Mouse (Mus musculus): Measurements from ENCODE around the gene Gata3. TPM values are rescaled to one million over a fixed set of nuclear protein-coding genes. Genes with fewer than 3 reads are reported as not detected.

Gata3 gene
- polyA plus RNA-seq, 1 experiment from 2014 or later, result 16.0 TPM

DNA sequence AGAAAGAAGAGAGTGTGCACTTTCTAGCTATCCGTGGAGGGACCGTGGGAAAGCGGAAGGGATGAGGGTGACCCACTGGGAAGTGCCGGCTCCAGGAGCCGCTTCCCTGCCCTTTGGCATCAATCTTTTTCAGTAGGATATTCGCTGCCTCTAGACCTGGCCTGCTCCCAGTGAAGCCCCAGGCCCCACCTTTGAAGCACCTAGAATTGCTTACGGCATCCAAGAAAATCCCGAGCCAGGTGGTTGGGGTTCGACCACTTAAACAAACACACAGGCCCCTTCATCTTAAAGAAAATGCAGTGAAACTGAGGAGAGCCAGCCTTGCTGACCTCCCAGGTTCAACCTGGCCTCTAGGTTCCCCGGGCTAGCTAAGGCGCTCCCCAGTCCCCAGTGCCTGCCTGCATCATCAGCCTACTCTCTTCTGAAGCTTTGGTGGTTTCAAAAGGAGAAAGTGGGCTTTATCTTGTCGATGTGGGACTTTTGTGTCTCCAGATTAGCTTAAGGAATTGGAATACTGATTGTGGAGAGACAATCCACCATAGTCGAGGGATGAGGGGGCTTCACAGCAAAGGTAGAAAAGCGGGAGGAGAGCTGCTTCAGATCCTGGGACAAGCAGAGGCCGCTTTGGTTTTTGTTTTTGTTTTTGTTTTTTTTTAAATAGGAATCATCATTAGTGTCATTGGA is 5.2 kb downstream of the Gata3 start:
- Histone ChIP-seq H3K9me3 (replicated peaks) (no peaks in the 10 kb centered on the region), H3K9ac (replicated peaks) (no peak overlapping the region), H3K4me2 (no peak overlapping the region), H3K27ac (replicated peaks) (no peak overlapping the region), H3K27me3 (replicated peaks) (peaks cover 83% of the 10 kb centered on the region), H3K36me3 (no peaks in the 10 kb centered on the region), H3K4me1 (peaks cover 26% of the 10 kb centered on the region), H3K4me3 (replicated peaks) (no peak overlapping the region)
- WGBS, result 3% methylated on average over 15 of the region's 15 CpGs
- no peak for ATAC-seq (ENCODE audit: low FRiP score)

DNA sequence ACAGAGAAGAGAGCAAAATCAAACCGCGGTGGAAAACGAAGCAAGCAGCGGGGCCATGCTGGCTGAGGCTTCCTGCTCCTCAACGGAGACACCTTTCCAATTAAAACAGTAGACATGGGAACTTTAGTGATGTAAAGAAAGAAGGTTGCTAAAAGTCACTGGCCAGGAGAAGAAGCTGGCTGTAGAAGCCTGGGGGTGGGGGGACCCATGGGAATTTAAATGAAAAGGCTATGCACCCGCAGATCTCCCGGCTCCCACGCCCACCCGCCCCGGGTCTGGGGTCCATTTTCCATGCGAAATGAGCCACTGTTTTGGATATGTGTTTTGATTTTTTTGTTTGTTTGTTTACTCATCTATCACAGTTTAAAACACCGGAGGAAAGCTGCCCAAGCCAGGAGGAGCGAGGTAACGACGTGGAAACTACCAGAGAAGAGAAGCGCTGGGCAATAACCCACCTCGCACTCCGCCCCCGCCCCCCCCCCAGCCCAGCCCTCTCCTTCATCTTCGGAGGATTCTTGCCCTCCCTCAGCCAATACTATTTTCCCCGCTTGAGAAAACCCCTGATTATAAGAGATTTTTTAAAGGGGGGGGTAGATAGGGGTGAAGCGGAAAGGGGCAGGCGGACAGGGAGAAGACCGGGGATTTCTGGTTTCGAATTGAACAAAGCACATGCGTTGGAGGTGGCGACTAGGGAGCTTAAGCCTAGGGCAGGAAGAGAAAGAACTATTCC is 5.9 kb downstream of the Gata3 start:
- WGBS, result under 1% methylated on average over 24 of the region's 27 CpGs
- H3K9ac ChIP-seq (replicated peaks), result no peak overlapping the region
- H3K27me3 ChIP-seq (replicated peaks), result peaks cover 83% of the 10 kb centered on the region
- H3K4me3 ChIP-seq (replicated peaks), result peak overlapping the region; percentile 5; the same call in 1 of the 2 replicates
- no peaks in the 10 kb centered on the region for H3K9me3 ChIP-seq (replicated peaks)
- no peak overlapping the region for H3K27ac ChIP-seq (replicated peaks)
- ATAC-seq (ENCODE audit: low FRiP score), result no peak
- H3K36me3 ChIP-seq, result no peaks in the 10 kb centered on the region
- peaks cover 28% of the 10 kb centered on the region for H3K4me1 ChIP-seq
- peak overlapping the region; percentile 31 for H3K4me2 ChIP-seq

DNA sequence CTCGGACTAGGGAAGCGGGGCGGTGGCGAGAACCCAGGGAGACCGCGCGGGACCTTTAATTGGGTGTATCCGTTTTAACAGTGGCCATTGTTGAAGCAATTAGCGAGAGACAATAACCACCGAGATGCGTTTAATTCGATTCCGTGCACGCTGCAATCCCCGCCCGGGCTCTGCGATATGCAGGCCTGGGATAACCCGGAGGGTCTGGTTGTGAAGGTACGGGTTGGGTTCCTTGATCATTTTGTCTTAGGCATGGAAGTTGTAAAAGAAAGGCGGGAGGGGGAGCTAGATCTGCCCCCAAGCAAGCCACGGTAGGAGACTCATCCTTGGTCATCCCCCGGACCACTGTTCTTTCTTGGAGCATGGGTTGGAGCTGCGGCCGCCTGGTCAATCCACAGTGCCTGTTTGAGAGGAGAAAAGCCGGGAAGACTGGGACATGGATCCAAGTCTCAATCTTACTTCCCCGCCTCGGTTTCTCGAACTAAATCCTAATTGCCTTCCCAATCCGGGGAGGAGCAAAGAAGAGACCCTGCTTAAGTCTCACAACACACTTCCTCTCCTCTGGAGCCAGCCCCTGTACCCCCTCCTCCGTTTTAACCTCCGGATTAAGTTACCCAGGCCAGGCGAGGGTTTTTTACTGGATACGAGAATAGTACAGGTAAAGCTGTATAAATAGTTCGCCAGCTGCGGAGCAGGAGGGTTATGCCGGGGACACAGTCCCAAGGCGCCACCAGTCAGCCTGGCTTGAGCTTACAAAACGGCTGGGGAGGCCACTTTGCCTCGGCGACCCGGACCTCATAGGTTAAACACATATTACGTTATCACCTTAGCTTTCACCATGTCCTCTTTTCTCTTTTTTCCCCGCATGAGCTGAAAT is 6.7 kb downstream of the Gata3 start:
- no peak for ATAC-seq (ENCODE audit: low FRiP score)
- Histone ChIP-seq H3K4me2 (peak overlapping the region; percentile 52), H3K4me3 (replicated peaks) (peak overlapping the region; percentile 5), H3K9ac (replicated peaks) (no peak overlapping the region), H3K27me3 (replicated peaks) (peaks cover 83% of the 10 kb centered on the region), H3K9me3 (replicated peaks) (no peaks in the 10 kb centered on the region), H3K4me1 (peaks cover 32% of the 10 kb centered on the region), H3K36me3 (no peaks in the 10 kb centered on the region), H3K27ac (replicated peaks) (no peak overlapping the region)
- WGBS, result 1% methylated on average over 43 of the region's 43 CpGs

DNA sequence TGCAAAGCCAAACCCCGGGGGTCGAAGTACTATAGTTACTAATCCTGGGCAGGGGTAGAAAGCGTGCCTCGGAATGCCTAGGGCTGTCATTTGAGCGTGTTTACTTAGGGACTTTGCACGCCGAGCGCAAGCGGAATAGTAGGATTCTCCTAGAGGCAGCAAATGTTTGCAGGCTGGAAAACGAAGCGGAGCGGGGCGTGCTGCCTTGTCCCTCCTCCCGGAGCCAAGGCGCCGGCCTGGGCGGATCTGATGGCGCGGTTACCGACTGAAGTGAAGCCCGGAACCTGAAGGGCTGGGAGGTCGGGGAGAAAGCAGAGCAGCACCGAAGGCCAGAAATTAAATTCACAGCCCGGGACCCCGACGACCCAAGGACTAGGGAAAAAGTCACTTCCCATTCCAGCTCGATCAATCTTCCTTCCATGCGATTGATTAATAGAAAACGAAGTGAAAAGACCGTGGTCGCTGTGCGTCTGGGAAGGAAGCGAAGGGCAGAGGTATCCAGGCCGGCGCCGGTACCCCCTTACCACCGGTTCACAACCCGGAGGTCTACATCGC is 7.4 kb downstream of the Gata3 start:
- H3K36me3 ChIP-seq, result no peaks in the 10 kb centered on the region
- H3K4me2 ChIP-seq, result peak overlapping the region; percentile 52
- H3K4me1 ChIP-seq, result peaks cover 33% of the 10 kb centered on the region
- H3K27ac ChIP-seq (replicated peaks), result no peak overlapping the region
- no peaks in the 10 kb centered on the region for H3K9me3 ChIP-seq (replicated peaks)
- no peak for ATAC-seq (ENCODE audit: low FRiP score)
- peak overlapping the region; percentile 5 for H3K4me3 ChIP-seq (replicated peaks)
- H3K27me3 ChIP-seq (replicated peaks), result peaks cover 81% of the 10 kb centered on the region
- H3K9ac ChIP-seq (replicated peaks), result no peak overlapping the region
- under 1% methylated on average over 38 of the region's 39 CpGs for WGBS

DNA sequence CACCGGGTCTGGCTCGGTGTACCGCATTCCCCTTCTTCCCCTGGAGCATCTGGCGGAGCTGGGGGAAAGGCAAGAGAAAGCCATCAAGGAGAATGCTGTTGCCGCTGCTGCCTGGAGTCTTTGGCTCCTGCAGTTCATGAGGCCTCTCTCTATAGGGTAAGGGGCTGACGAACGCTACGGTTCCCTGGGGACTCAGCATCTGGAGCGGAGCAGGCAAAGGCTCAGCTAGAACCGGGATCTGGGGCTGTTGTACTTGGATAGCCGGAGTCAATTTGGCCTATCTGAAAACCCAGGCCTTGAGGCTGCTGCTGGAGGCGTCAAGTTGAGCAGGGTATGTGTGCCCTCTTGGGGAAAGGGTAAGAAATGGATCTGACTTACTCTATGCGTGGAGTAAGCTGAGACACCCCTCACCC is 8.2 kb downstream of the Gata3 start:
- H3K9me3 ChIP-seq (replicated peaks), result no peaks in the 10 kb centered on the region
- ATAC-seq (ENCODE audit: low FRiP score), result peak; percentile 7; the same call in 1 of the 2 replicates
- H3K27me3 ChIP-seq (replicated peaks), result peaks cover 75% of the 10 kb centered on the region
- no peaks in the 10 kb centered on the region for H3K36me3 ChIP-seq
- H3K4me2 ChIP-seq, result peak overlapping the region; percentile 52
- H3K27ac ChIP-seq (replicated peaks), result no peak overlapping the region
- H3K9ac ChIP-seq (replicated peaks), result no peak overlapping the region
- peaks cover 40% of the 10 kb centered on the region for H3K4me1 ChIP-seq
- peak overlapping the region; percentile 19 for H3K4me3 ChIP-seq (replicated peaks)
- 2% methylated on average over 13 of the region's 13 CpGs for WGBS

DNA sequence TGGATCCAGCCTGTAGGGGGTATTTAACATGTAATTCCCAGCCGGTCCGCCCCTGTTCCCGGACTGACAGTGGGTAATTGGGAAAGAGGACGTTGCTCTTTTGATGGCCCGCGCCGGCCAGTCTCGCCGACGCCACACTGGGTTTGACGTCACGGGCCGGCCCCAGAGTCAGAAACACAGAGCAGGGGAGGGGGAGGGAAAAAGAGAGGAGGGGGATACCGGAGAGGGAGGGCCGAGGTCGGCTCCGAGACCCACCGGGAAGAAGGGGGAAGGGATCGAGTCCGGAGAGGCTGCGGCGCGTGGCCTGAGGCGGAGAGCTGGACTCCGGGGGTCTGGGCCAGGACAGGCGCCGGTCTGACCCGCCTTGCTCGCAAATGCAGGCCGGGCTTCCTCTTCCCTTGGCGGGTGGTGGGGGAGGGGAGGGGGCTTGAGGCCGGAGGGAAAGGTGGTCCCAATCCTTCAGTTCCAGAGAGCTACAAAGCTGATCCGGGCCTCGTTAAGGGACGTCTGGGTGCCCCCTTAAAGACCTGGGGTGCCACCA is 8.7 kb downstream of the Gata3 start, which contains the start of gene 4930412O13Rik:
TSS of gene 4930412O13Rik (plus strand) at position 202 of the 541 bp plus-strand sequence.
- H3K9ac ChIP-seq (replicated peaks), result no peak within 1 kb of the TSS
- peak within 1 kb of the TSS; percentile 19 for H3K4me3 ChIP-seq (replicated peaks)
- no peak within 1 kb of the TSS for H3K27ac ChIP-seq (replicated peaks)
- H3K4me2 ChIP-seq, result peak within 1 kb of the TSS; percentile 66
- H3K4me1 ChIP-seq, result peaks cover 40% of the 10 kb centered on the region
- H3K9me3 ChIP-seq (replicated peaks), result no peaks in the 10 kb centered on the region
- ATAC-seq (ENCODE audit: low FRiP score), result no peak
- H3K36me3 ChIP-seq, result no peaks in the 10 kb centered on the region
- under 1% methylated on average over 34 of the region's 35 CpGs for WGBS
- H3K27me3 ChIP-seq (replicated peaks), result peaks cover 70% of the 10 kb centered on the region

DNA sequence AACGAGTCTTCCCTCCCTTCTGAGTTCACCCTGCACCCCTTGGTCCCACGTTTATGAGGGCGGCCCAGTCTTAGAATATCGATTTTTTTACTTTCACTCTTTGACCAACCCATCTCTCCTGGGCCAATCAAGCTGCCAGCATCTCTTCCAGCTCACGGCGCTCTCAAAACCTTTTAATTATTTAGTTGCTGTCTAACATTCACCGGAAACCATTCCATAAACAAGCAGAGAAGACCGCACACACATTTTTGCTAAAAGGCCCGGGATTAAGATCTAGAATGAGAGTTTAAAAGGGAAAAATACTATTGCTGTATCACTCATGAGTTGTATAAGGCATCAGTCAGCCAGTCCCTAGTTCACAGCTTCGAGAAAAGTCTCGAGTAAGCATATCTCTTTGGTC is 9.6 kb downstream of the Gata3 start:
- ATAC-seq (ENCODE audit: low FRiP score), result no peak
- Histone ChIP-seq H3K4me1 (peaks cover 40% of the 10 kb centered on the region), H3K4me2 (peak overlapping the region; percentile 66), H3K36me3 (no peaks in the 10 kb centered on the region), H3K9me3 (replicated peaks) (no peaks in the 10 kb centered on the region), H3K27me3 (replicated peaks) (peaks cover 69% of the 10 kb centered on the region), H3K9ac (replicated peaks) (no peak overlapping the region), H3K27ac (replicated peaks) (no peak overlapping the region), H3K4me3 (replicated peaks) (no peak overlapping the region)
- WGBS, result 2% methylated on average over 11 of the region's 11 CpGs

DNA sequence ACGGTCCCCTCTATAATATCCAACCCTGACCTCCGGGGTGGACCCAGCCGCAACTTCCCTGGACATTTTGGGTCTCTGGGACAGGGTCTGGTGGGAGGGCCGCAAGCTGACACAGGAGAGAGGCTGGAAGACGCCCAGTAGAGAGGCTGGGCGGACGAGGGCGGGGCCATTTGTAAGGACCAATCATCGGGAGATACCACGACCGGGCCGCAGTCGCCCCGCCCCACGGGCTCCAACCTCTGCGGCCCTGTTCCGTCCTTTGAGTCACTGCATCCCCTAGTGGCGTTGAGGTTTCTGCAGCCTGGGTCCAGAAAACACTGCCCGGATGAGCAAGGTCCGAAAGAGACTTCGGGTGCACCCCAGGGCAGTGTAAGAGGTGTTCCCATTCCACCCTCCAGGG is 10.3 kb downstream of the Gata3 start:
- WGBS, result under 1% methylated on average over 21 of the region's 21 CpGs
- peak; percentile 78 for ATAC-seq (ENCODE audit: low FRiP score)
- Histone ChIP-seq H3K27me3 (replicated peaks) (peaks cover 69% of the 10 kb centered on the region), H3K9ac (replicated peaks) (no peak overlapping the region), H3K4me1 (peaks cover 44% of the 10 kb centered on the region), H3K9me3 (replicated peaks) (no peaks in the 10 kb centered on the region), H3K4me2 (peak overlapping the region; percentile 66), H3K4me3 (replicated peaks) (peak overlapping the region; percentile 34), H3K36me3 (no peaks in the 10 kb centered on the region), H3K27ac (replicated peaks) (no peak overlapping the region)

DNA sequence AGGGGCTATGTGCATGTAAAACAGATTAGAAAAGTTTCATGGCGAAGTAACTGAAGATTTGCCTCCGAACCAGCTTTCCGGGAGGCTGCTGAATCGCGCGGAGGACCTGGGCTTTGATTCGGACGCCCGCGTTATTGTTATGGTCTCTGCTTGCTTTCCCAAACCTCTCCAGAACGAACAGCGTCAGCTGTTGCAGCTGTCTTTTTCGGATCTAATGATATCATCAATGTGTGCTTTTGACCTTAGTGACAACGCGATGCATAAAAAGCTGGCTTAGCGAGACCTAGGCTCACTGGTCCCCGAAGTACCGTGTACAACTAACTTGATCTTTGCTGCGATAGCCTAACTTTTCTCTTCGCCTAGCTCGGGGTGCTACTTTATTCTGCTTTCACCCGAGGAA is 10.7 kb downstream of the Gata3 start:
- H3K36me3 ChIP-seq, result no peaks in the 10 kb centered on the region
- H3K4me3 ChIP-seq (replicated peaks), result peak overlapping the region; percentile 34
- peaks cover 47% of the 10 kb centered on the region for H3K4me1 ChIP-seq
- H3K9me3 ChIP-seq (replicated peaks), result no peaks in the 10 kb centered on the region
- peaks cover 69% of the 10 kb centered on the region for H3K27me3 ChIP-seq (replicated peaks)
- under 1% methylated on average over 22 of the region's 22 CpGs for WGBS
- peak overlapping the region; percentile 66 for H3K4me2 ChIP-seq
- no peak for ATAC-seq (ENCODE audit: low FRiP score)
- no peak overlapping the region for H3K27ac ChIP-seq (replicated peaks)
- H3K9ac ChIP-seq (replicated peaks), result no peak overlapping the region; the same call in 1 of the 2 replicates

DNA sequence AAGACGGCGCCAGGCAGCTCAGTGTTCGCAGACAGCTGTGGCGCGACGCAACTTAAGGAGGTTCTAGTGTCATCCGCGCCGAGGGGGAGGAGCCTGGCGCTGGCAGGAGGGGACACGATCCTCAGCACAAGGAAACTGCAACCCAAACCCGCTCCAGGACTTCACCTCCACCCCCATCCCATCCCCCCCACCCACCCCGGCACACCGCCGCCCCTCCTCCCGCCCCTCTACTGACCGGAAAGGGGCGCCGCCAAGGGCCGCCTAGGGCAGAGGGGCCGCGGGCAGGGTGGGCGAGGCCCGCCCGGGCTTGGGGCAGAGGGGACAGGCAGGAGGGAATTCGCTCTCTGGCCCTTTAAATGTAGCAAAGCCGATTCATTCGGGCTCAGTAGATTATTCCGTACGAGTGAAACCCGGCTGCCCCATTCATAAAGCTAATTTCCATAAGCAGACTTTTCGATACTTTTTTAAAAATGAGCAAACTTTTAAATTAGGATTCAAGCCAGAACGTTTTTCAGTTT is 11.2 kb downstream of the Gata3 start:
- Histone ChIP-seq H3K27me3 (replicated peaks) (peaks cover 74% of the 10 kb centered on the region), H3K4me3 (replicated peaks) (peak overlapping the region; percentile 34), H3K9ac (replicated peaks) (0 out of 2 replicates have a peak overlapping the region, but pooled peaks have one; percentile 3), H3K4me2 (peak overlapping the region; percentile 66), H3K36me3 (no peaks in the 10 kb centered on the region), H3K9me3 (replicated peaks) (no peaks in the 10 kb centered on the region), H3K27ac (replicated peaks) (no peak overlapping the region), H3K4me1 (peaks cover 47% of the 10 kb centered on the region)
- 0% methylated on average over 28 of the region's 33 CpGs for WGBS
- ATAC-seq (ENCODE audit: low FRiP score), result no peak
